In genomic region chrX:73543340-73543739, GRCm38 (mm10) we compare ENCODE assay signal across 10 mouse cellular contexts. TPM values are rescaled to one million over a fixed set of nuclear protein-coding genes. Genes with fewer than 3 reads are reported as not detected.
DNase-seq lines count a peak whose midpoint lies in the region; ATAC-seq and TF ChIP-seq lines count a peak whose summit lies in the region.
"Had no signal": no experiment of that assay in that cellular context is flagged by ENCODE, and none has a peak within 500 bp of the region (broad histone marks: within the 10 kb centered on the region; RNA-seq: fewer than 3 reads in every experiment).

No protein-coding gene starts in this region.

- H3K27me3 ChIP-seq in heart, adult 2 months (ENCODE audit: control insufficient read depth, insufficient read depth, low read length), result no peaks in the 10 kb centered on the region
- H3K27me3 ChIP-seq in heart, embryonic 12.5 days (replicated peaks), result peaks cover 8% of the 10 kb centered on the region; the same call in 1 of the 2 replicates
- H3K27me3 ChIP-seq in midbrain, postnatal 0 days (ENCODE audit: insufficient read depth, low read length), result no peaks in the 10 kb centered on the region
- H3K27me3 ChIP-seq in midbrain, embryonic 10.5 days (ENCODE audit: low read depth, poor library complexity, severe bottlenecking), result peaks cover 19% of the 10 kb centered on the region
- H3K27me3 ChIP-seq in midbrain, embryonic 16.5 days (ENCODE audit: control insufficient read depth, insufficient read depth, low read depth, low read length), result no peaks in the 10 kb centered on the region
- H3K27me3 ChIP-seq: embryonic facial prominence, embryonic 12.5 days had no signal

- no peak overlapping the region for H3K4me2 ChIP-seq in heart, embryonic 12.5 days
- no peak overlapping the region for H3K4me2 ChIP-seq in midbrain, postnatal 0 days (ENCODE audit: low read depth, low read length, poor library complexity, severe bottlenecking)
- no peak overlapping the region for H3K4me2 ChIP-seq in midbrain, embryonic 16.5 days (ENCODE audit: low read length)
- H3K4me2 ChIP-seq: embryonic facial prominence, embryonic 12.5 days; heart, embryonic 13.5 days had no signal

- no peak for TF ChIP-seq EP300 in heart, adult 2 months (IDR thresholded peaks at IDR 0.05; ENCODE audit: insufficient read depth, low read depth, low read length)

- no peak overlapping the region for H3K27ac ChIP-seq in heart, adult 2 months
- H3K27ac ChIP-seq in heart, embryonic 12.5 days (ENCODE audit: poor library complexity, severe bottlenecking), result no peak overlapping the region
- no peak overlapping the region for H3K27ac ChIP-seq in midbrain, postnatal 0 days (ENCODE audit: low read depth, low read length)
- no peak overlapping the region for H3K27ac ChIP-seq in midbrain, embryonic 10.5 days (replicated peaks)
- no peak overlapping the region for H3K27ac ChIP-seq in midbrain, embryonic 16.5 days (ENCODE audit: low read length)
- H3K27ac ChIP-seq: embryonic facial prominence, embryonic 12.5 days; heart, embryonic 13.5 days had no signal

- no peaks in the 10 kb centered on the region for H3K36me3 ChIP-seq in heart, adult 2 months (ENCODE audit: control insufficient read depth, insufficient read depth, low read length)
- H3K36me3 ChIP-seq in heart, embryonic 12.5 days, result no peaks in the 10 kb centered on the region
- H3K36me3 ChIP-seq in midbrain, postnatal 0 days (ENCODE audit: insufficient read depth, low read length), result no peaks in the 10 kb centered on the region; the same call in 1 of the 2 replicates
- no peaks in the 10 kb centered on the region for H3K36me3 ChIP-seq in midbrain, embryonic 10.5 days
- 0 out of 2 replicates have a peak, but pooled peaks cover 5% of the 10 kb centered on the region for H3K36me3 ChIP-seq in midbrain, embryonic 16.5 days (ENCODE audit: control insufficient read depth, insufficient read depth, low read length)
- H3K36me3 ChIP-seq: embryonic facial prominence, embryonic 12.5 days; heart, embryonic 13.5 days had no signal

- TF ChIP-seq POLR2A in heart, adult 2 months (IDR thresholded peaks at IDR 0.05; ENCODE audit: insufficient read depth, low read depth, low read length), result no peak

- peak; percentile 65 for TF ChIP-seq CTCF in heart, adult 2 months (IDR thresholded peaks at IDR 0.05)
- peak; percentile 59 for TF ChIP-seq CTCF in midbrain, postnatal 0 days (IDR thresholded peaks at IDR 0.05)

- no peak overlapping the region for H3K4me3 ChIP-seq in heart, adult 2 months
- no peak overlapping the region for H3K4me3 ChIP-seq in heart, embryonic 12.5 days
- H3K4me3 ChIP-seq in midbrain, postnatal 0 days (ENCODE audit: low read depth, low read length), result no peak overlapping the region
- H3K4me3 ChIP-seq in midbrain, embryonic 10.5 days, result no peak overlapping the region
- no peak overlapping the region for H3K4me3 ChIP-seq in midbrain, embryonic 16.5 days (ENCODE audit: low read depth, low read length)
- H3K4me3 ChIP-seq: embryonic facial prominence, embryonic 12.5 days; heart, embryonic 13.5 days; megakaryocyte, embryonic 14.5 days had no signal

- ATAC-seq in heart, embryonic 12.5 days (ENCODE audit: insufficient number of reproducible peaks, low FRiP score), result no peak
- no peak for ATAC-seq in midbrain, postnatal 0 days (ENCODE audit: low FRiP score)
- 0 out of 2 replicates have a peak, but pooled peaks have one; percentile 27 for ATAC-seq in granulocyte monocyte progenitor cell, adult 5-6 weeks (replicated peaks; ENCODE audit: poor library complexity, severe bottlenecking)
- no peak for ATAC-seq in erythroblast, adult 5-6 weeks (replicated peaks; ENCODE audit: low FRiP score, poor library complexity, severe bottlenecking)
- ATAC-seq in midbrain, embryonic 16.5 days, result no peak

- H3K9me3 ChIP-seq in heart, embryonic 12.5 days (replicated peaks), result no peaks in the 10 kb centered on the region
- no peaks in the 10 kb centered on the region for H3K9me3 ChIP-seq in midbrain, postnatal 0 days (ENCODE audit: low read length)
- H3K9me3 ChIP-seq in midbrain, embryonic 10.5 days (replicated peaks), result no peaks in the 10 kb centered on the region
- H3K9me3 ChIP-seq in midbrain, embryonic 16.5 days (replicated peaks; ENCODE audit: control insufficient read depth, low read length, poor library complexity, severe bottlenecking), result no peaks in the 10 kb centered on the region
- H3K9me3 ChIP-seq: embryonic facial prominence, embryonic 12.5 days; heart, embryonic 13.5 days; megakaryocyte, embryonic 14.5 days had no signal

- no peak overlapping the region for H3K9ac ChIP-seq in heart, adult 2 months (ENCODE audit: low read depth, low read length)
- H3K9ac ChIP-seq in heart, embryonic 12.5 days, result no peak overlapping the region
- no peak overlapping the region for H3K9ac ChIP-seq in midbrain, postnatal 0 days (replicated peaks; ENCODE audit: low read length, poor library complexity, severe bottlenecking)
- no peak overlapping the region for H3K9ac ChIP-seq in midbrain, embryonic 16.5 days (ENCODE audit: low read depth, low read length)
- H3K9ac ChIP-seq: embryonic facial prominence, embryonic 12.5 days; heart, embryonic 13.5 days had no signal

- no peaks in the 10 kb centered on the region for H3K79me2 ChIP-seq in heart, adult 2 months (replicated peaks; ENCODE audit: control insufficient read depth, insufficient read depth, low read length)

- WGBS in heart, adult 2 months, result 47% methylated on average over 3 of the region's 3 CpGs
- 43% methylated on average over 3 of the region's 3 CpGs for WGBS in heart, embryonic 12.5 days
- 50% methylated on average over 3 of the region's 3 CpGs for WGBS in midbrain, postnatal 0 days
- 45% methylated on average over 3 of the region's 3 CpGs for WGBS in midbrain, embryonic 10.5 days
- WGBS in midbrain, embryonic 16.5 days, result 38% methylated on average over 3 of the region's 3 CpGs

- H3K4me1 ChIP-seq in heart, adult 2 months (ENCODE audit: control insufficient read depth, insufficient read depth, low read length), result no peaks in the 10 kb centered on the region
- no peaks in the 10 kb centered on the region for H3K4me1 ChIP-seq in heart, embryonic 12.5 days (replicated peaks)
- no peaks in the 10 kb centered on the region for H3K4me1 ChIP-seq in midbrain, postnatal 0 days (ENCODE audit: insufficient read depth, low read length)
- H3K4me1 ChIP-seq in midbrain, embryonic 10.5 days, result no peaks in the 10 kb centered on the region
- no peaks in the 10 kb centered on the region for H3K4me1 ChIP-seq in midbrain, embryonic 16.5 days (ENCODE audit: control insufficient read depth, insufficient read depth, low read length)
- H3K4me1 ChIP-seq: embryonic facial prominence, embryonic 12.5 days; heart, embryonic 13.5 days; megakaryocyte, embryonic 14.5 days had no signal

- intact Hi-C loops in heart, adult 2 months (cut with DNase I), result loop anchor here (2.0 kb wide), 1 partner anchor 111 kb away; no protein-coding TSS in a partner anchor

- no peak for DNase-seq in heart, adult 2 months
- DNase-seq in midbrain, postnatal 0 days (ENCODE audit: low spot score), result peak; percentile 8
- no peak for DNase-seq in midbrain, embryonic 10.5 days (ENCODE audit: low spot score)

RNA-seq across cellular contexts. Expression of gene Atp2b3, which starts 40.5 kb away (rescaled TPM):
- under 1 TPM in 1 of 2 experiments, not detected in 1; 0.14 TPM for total RNA-seq in heart, adult 2 months (2021)
- 0.09 and 0.12 TPM in 2 replicates for polyA plus RNA-seq in heart, adult 2 months (2012; rRNA removed)
- polyA plus RNA-seq in heart, embryonic 12.5 days (2016; fragmentation: Nextera tagmentation; extraction: Ambion mirVana), result 0.41 and 0.48 TPM in 2 replicates
- 40.4 and 41.9 TPM in 2 replicates for total RNA-seq in midbrain, postnatal 0 days (2014; rRNA removed)
- polyA plus RNA-seq in midbrain, postnatal 0 days (2015; fragmentation: Nextera tagmentation; extraction: Ambion mirVana), result 6.7 and 7.9 TPM in 2 replicates
- 0.17 and 0.19 TPM in 2 replicates for polyA plus RNA-seq in midbrain, embryonic 10.5 days (2016; fragmentation: Nextera tagmentation; extraction: Ambion mirVana)
- total RNA-seq in granulocyte monocyte progenitor cell, adult 5-6 weeks (2014; fragmentation: Nextera tagmentation), result not detected in 2 replicates
- total RNA-seq in granulocyte monocyte progenitor cell, adult 5-6 weeks (2017), result not detected in 2 replicates
- total RNA-seq in erythroblast, adult 5-6 weeks (2015; ENCODE audit: low replicate concordance), result not detected in 2 replicates
- not detected in 2 replicates for total RNA-seq in erythroblast, adult 5-6 weeks (2017; ENCODE audit: low replicate concordance)
- polyA plus RNA-seq in midbrain, embryonic 16.5 days (2015; fragmentation: Nextera tagmentation; extraction: Ambion mirVana), result 7.9 and 8.0 TPM in 2 replicates

RNA-seq across cellular contexts. Expression of gene Bgn, which starts 59.9 kb away (rescaled TPM):
- 100 to 1,000 TPM; 190 to 202 TPM for total RNA-seq in heart, adult 2 months (2021)
- polyA plus RNA-seq in heart, adult 2 months (2012; rRNA removed), result 378 and 439 TPM in 2 replicates
- polyA plus RNA-seq in heart, embryonic 12.5 days (2016; fragmentation: Nextera tagmentation; extraction: Ambion mirVana), result 71.9 and 72.9 TPM in 2 replicates
- total RNA-seq in midbrain, postnatal 0 days (2014; rRNA removed), result 43.9 and 44.6 TPM in 2 replicates
- 17.1 and 19.8 TPM in 2 replicates for polyA plus RNA-seq in midbrain, postnatal 0 days (2015; fragmentation: Nextera tagmentation; extraction: Ambion mirVana)
- 16.4 and 27.9 TPM in 2 replicates for polyA plus RNA-seq in midbrain, embryonic 10.5 days (2016; fragmentation: Nextera tagmentation; extraction: Ambion mirVana)
- not detected in 2 replicates for total RNA-seq in granulocyte monocyte progenitor cell, adult 5-6 weeks (2014; fragmentation: Nextera tagmentation)
- not detected in 2 replicates for total RNA-seq in granulocyte monocyte progenitor cell, adult 5-6 weeks (2017)
- 0.63 and 3.5 TPM in 2 replicates for total RNA-seq in erythroblast, adult 5-6 weeks (2015; ENCODE audit: low replicate concordance)
- 2.5 TPM in 1 of 2 replicates, not detected in the other for total RNA-seq in erythroblast, adult 5-6 weeks (2017; ENCODE audit: low replicate concordance)
- polyA plus RNA-seq in midbrain, embryonic 16.5 days (2015; fragmentation: Nextera tagmentation; extraction: Ambion mirVana), result 16.5 and 17.9 TPM in 2 replicates
